Mouse (Mus musculus) testis, adult 2 months (tissue): Measurements from ENCODE around the gene 1700012B07Rik.

Source experiments
- CTCF ChIP-seq: fragments of 200-500 bp; IDR thresholded peaks from 2 replicates; pipeline ENCODE4 v1.5.1; 2012; ENCODE audit warnings: low read depth, mild to moderate bottlenecking, inconsistent platforms, low read length, moderate library complexity; ENCODE audit not compliant: control insufficient read depth, insufficient read depth, insufficient replicate concordance
- POLR2A ChIP-seq: fragments of 200-500 bp; IDR thresholded peaks from 2 replicates; pipeline ENCODE4 v1.6.1; 2012; ENCODE audit warnings: low read depth, mild to moderate bottlenecking, inconsistent platforms, low read length, moderate library complexity; ENCODE audit not compliant: control insufficient read depth

DNA sequence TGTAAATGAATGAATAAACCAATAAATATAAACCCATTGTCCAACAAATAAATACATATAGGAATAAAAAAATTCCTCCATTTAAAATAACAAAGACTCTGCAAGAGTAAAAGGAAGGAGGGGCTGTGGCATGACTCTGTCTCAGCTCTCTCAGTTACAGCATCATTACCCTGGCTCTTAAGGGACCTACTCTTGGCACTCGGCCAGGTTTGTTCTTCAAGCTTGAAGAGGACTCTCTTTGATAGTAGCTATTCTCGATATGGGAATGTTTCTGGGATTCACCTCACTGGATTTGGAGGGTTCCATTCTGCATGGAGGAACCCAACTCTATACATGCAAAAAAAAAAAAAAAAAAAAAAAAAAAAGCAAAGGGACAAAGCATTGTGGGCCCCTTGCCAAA is 16.1 kb downstream of the 1700012B07Rik start:
- no peak for TF ChIP-seq CTCF
- no peak for TF ChIP-seq POLR2A
